Mouse (Mus musculus) forebrain, postnatal 0 days (tissue): Measurements from ENCODE around the gene Osbpl6. TPM values are rescaled to one million over a fixed set of nuclear protein-coding genes. Genes with fewer than 3 reads are reported as not detected.
A peak's percentile ranks its signal among the peaks of the same experiment; 100 is the strongest.

Source experiments
- ATAC-seq: fragments of 200-750 bp; cut with Nextera tagmentation; 2 replicates; pipeline ENCODE4 v1.8.0; 2017; ENCODE audit warnings: mild to moderate bottlenecking, moderate library complexity
- DNase-seq: peaks from one replicate; pipeline ENCODE4 v3.0.0-alpha.2; 2015
- H3K27ac ChIP-seq: fragments of 300-500 bp; sonication (generic); 2 replicates; pipeline ENCODE4 v1.5.1; 2014; ENCODE audit warnings: low read depth, mild to moderate bottlenecking, antibody characterized with exemption, low read length, moderate library complexity, mixed read lengths
- H3K27me3 ChIP-seq: fragments of 300-500 bp; sonication (generic); 2 replicates; pipeline ENCODE4 v1.6.1; 2014; ENCODE audit warnings: mild to moderate bottlenecking, low read length, mixed read lengths; ENCODE audit not compliant: insufficient read depth
- H3K36me3 ChIP-seq: fragments of 300-500 bp; sonication (generic); 2 replicates; pipeline ENCODE4 v1.6.1; 2014; ENCODE audit warnings: mild to moderate bottlenecking, moderate library complexity; ENCODE audit not compliant: insufficient read depth
- H3K4me1 ChIP-seq: fragments of 300-500 bp; sonication (generic); 2 replicates; pipeline ENCODE4 v1.6.1; 2014; ENCODE audit warnings: antibody characterized with exemption; ENCODE audit not compliant: insufficient read depth
- H3K4me2 ChIP-seq: fragments of 300-500 bp; sonication (generic); 2 replicates; pipeline ENCODE4 v1.6.1; 2014; ENCODE audit warnings: low read depth, mild to moderate bottlenecking, moderate library complexity
- H3K4me3 ChIP-seq: fragments of 300-500 bp; sonication (generic); 2 replicates; pipeline ENCODE4 v1.5.1; 2014; ENCODE audit warnings: low read depth, low read length, mixed read lengths
- H3K9ac ChIP-seq: fragments of 300-500 bp; sonication (generic); 2 replicates; pipeline ENCODE4 v1.6.1; 2014; ENCODE audit warnings: mild to moderate bottlenecking
- H3K9me3 ChIP-seq: fragments of 300-500 bp; sonication (generic); 2 replicates; pipeline ENCODE4 v1.6.1; 2016; ENCODE audit warnings: low read length
- CTCF ChIP-seq: sonication (generic); IDR thresholded peaks from 2 replicates; pipeline ENCODE4 v1.5.1; 2016; ENCODE audit warnings: antibody characterized with exemption, control low read depth, low read depth
- WGBS: fragments of 180-500 bp; shearing (Covaris S2); extraction: QIAGEN DNeasy Blood & Tissue Kit; methylation state at CpG from one replicate; pipeline ENCODE4 v1.1.7; 2014; 5-methylcytosine and 5-hydroxymethylcytosine counted together
- polyA plus RNA-seq: library from polyadenylated mRNA; unstranded; fragments of >200 nt; fragmentation: Nextera tagmentation; extraction: Ambion mirVana; gene quantifications from 2 replicates; pipeline ENCODE4 v1.2.1, GENCODE M21; 2015
- total RNA-seq: library from RNA; depleted of rRNA; stranded (reverse); fragments of >200 nt; gene quantifications from 2 replicates; pipeline ENCODE4 v1.2.3, GENCODE M21; 2014

Osbpl6 gene
- total and polyA plus RNA-seq, 2 experiments from 2014 or later = 17.1 to 19.5 TPM

DNA sequence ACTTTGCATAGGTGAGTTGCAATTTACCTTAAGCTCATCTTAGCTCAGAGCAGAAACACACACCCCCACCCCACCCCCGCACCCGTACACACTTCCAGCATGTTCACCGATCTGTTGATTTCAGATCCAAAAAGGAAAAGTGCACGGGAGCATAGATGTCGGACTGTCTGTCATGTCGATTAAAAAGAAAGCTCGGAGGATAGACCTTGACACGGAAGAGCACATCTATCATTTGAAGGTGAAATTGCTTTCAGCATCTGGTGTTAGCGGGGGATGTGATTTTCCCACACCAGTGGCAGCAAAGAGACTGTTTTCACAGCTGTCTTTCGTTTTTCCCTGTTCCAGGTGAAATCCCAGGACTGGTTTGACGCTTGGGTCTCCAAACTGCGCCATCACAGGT is 143.0 kb downstream of the Osbpl6 start:
- Histone ChIP-seq H3K4me2 (no peak overlapping the region), H3K9ac (no peak overlapping the region), H3K4me3 (no peak overlapping the region), H3K36me3 (peaks cover 14% of the 10 kb centered on the region), H3K27me3 (no peaks in the 10 kb centered on the region), H3K27ac (no peak overlapping the region), H3K9me3 (no peaks in the 10 kb centered on the region), H3K4me1 (no peaks in the 10 kb centered on the region)
- no peak for ATAC-seq
- no peak for TF ChIP-seq CTCF
- DNase-seq = no peak
- 87% methylated on average over 12 of the region's 12 CpGs for WGBS

DNA sequence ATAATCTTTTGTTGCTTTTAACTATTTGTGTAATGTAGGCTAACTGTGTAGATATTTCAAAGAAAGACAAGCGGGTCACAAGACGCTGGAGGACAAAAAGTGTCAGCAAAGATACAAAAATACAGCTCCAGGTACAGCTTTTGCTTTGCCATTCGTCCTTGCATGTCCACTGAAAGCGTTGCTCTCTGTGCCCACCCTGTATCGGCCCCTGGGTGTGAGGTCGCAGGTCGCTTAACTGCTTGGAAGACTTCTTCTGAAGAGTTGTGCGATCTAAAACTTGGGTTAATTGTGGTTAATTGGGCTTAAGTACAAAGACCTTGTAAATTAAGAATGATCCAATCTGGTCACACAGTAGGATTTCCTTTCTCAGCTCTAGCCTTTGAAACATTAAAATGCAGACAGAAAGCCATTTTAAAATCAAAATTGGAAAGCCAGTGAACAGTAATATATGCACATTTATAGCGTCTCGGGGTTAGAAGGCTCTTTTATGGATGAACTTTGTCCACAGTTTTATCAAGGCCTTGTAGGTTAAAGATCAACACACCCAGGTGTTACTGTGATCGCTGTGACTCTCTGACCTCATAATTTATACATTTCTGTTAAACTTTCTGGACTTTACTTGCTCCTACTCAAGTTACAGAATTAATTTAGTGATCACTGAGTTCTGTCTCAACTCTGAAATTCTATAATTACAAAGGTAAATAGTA is 149.7 kb downstream of the Osbpl6 start:
- no peak overlapping the region for H3K27ac ChIP-seq
- no peak overlapping the region for H3K4me2 ChIP-seq
- no peak overlapping the region for H3K4me3 ChIP-seq
- ATAC-seq (no peak), DNase-seq (no peak)
- H3K4me1 ChIP-seq = no peaks in the 10 kb centered on the region
- TF ChIP-seq CTCF = no peak
- no peaks in the 10 kb centered on the region for H3K9me3 ChIP-seq
- no peak overlapping the region for H3K9ac ChIP-seq
- peaks cover 27% of the 10 kb centered on the region for H3K36me3 ChIP-seq
- H3K27me3 ChIP-seq = no peaks in the 10 kb centered on the region
- 62% methylated on average over 11 of the region's 11 CpGs for whole genome bisulfite sequencing

DNA sequence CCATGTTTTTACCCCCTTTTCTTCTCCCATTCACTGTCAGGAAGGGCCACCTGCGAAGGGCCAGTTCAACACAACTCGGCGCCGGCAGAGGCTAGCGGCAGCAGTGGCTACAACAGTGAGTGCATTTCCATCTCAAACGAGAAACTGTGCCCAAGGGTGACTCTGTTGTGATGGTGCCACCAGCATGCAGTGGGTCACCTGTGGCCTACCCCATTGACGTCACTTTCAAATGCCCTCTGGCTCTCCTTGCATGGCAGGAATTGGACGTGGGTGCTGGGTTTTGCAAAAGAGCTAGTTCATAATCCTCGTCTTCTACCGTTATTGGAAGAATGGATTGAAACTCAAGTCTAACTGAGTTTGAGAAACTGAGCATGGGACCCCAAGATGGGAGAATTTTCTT is 153.8 kb downstream of the Osbpl6 start:
- Histone ChIP-seq H3K27me3 (no peaks in the 10 kb centered on the region), H3K9me3 (no peaks in the 10 kb centered on the region), H3K27ac (no peak overlapping the region), H3K36me3 (peaks cover 9% of the 10 kb centered on the region; the same call in 1 of the 2 replicates), H3K4me1 (no peaks in the 10 kb centered on the region), H3K4me2 (no peak overlapping the region), H3K9ac (no peak overlapping the region), H3K4me3 (no peak overlapping the region)
- ATAC-seq (no peak), DNase-seq (no peak)
- WGBS = 92% methylated on average over 10 of the region's 10 CpGs
- no peak for TF ChIP-seq CTCF

DNA sequence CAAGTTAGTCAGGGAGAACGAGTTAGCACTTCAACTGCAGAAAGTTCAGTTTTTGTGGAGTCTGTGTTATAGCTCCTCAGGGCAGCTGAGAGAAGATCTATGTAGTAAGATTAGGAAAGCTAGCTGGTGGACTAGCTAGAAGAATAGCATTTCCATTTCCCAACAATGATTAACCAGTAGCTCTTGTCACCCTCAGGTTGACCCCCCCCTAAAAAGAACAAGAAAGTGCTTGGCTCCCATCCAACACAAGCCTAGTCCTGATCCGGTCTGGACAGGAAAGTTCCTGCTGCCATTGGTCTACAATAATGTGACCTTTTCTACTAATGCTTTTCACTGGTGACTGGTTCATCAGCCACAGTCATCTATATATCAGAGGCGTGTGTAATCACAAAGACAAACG is 157.6 kb downstream of the Osbpl6 start:
- Histone ChIP-seq H3K4me3 (no peak overlapping the region), H3K27ac (no peak overlapping the region), H3K4me2 (no peak overlapping the region), H3K9me3 (no peaks in the 10 kb centered on the region), H3K27me3 (no peaks in the 10 kb centered on the region), H3K9ac (no peak overlapping the region), H3K36me3 (peaks cover 7% of the 10 kb centered on the region; the same call in 1 of the 2 replicates), H3K4me1 (no peaks in the 10 kb centered on the region)
- ATAC-seq = no peak
- WGBS = 75% methylated on average over 4 of the region's 4 CpGs
- no peak for DNase-seq
- no peak for TF ChIP-seq CTCF

DNA sequence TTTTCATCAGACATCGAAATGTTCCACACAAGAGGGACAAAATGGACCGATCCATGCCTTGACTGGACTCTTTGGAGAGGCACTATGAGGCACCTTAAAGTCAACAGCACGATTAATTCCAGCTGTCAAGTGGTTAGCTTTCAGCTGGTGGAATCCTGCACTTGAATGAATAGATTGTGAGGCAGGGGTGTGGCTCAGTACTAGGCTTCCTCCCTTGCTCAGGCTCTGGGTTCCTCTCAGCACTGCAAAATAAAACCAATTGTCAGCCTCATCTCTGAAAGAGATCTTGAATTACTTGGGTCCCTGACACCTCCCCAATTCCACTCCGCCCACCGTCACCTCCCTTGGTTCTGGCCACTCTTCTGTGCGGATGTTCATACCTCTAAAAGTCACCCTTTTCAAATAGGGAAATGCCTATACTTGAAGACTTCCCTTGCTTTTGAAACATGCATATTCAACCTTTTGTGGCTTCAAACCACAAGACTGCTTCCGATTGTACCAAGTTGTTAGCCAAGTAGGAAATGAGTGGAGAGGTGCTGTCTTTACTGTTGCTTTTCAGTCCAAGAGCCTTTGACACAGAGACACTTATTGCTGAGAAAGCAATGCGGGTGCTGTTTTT is 160.7 kb downstream of the Osbpl6 start:
- WGBS = 86% methylated on average over 8 of the region's 8 CpGs
- H3K4me1 ChIP-seq = no peaks in the 10 kb centered on the region
- no peaks in the 10 kb centered on the region for H3K9me3 ChIP-seq
- H3K4me3 ChIP-seq = no peak overlapping the region
- H3K4me2 ChIP-seq = no peak overlapping the region
- no peak for TF ChIP-seq CTCF
- no peak overlapping the region for H3K27ac ChIP-seq
- ATAC-seq (no peak), DNase-seq (no peak)
- peaks cover 3% of the 10 kb centered on the region; the same call in 1 of the 2 replicates for H3K36me3 ChIP-seq
- no peak overlapping the region for H3K9ac ChIP-seq
- no peaks in the 10 kb centered on the region for H3K27me3 ChIP-seq

DNA sequence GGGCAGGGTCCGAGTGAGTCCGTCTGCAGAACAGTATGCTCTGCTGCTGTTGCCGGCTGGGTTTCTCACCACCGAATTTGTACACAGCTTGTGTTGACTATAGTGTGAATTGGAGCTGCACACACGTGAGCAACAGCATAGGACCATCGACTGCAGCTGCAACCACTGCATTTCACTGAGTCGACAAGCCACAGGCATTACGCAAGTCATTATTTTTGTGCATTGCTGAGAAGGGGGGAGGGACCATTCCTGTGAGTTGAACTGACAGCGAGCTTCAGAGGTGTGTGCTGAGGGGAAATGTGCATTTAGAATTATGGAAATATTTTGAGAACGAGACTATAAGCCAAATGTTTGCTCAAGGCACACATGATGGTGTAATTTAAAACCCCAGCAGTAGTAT is 165.2 kb downstream of the Osbpl6 start:
- no peaks in the 10 kb centered on the region for H3K4me1 ChIP-seq
- H3K9ac ChIP-seq = no peak overlapping the region
- H3K9me3 ChIP-seq = no peaks in the 10 kb centered on the region
- DNase-seq (no peak), ATAC-seq (peak; percentile 53; the same call in 1 of the 2 replicates)
- no peak overlapping the region for H3K27ac ChIP-seq
- no peaks in the 10 kb centered on the region for H3K27me3 ChIP-seq
- no peak overlapping the region for H3K4me2 ChIP-seq
- H3K4me3 ChIP-seq = no peak overlapping the region
- TF ChIP-seq CTCF = no peak
- no peaks in the 10 kb centered on the region for H3K36me3 ChIP-seq
- 60% methylated on average over 10 of the region's 10 CpGs for WGBS

DNA sequence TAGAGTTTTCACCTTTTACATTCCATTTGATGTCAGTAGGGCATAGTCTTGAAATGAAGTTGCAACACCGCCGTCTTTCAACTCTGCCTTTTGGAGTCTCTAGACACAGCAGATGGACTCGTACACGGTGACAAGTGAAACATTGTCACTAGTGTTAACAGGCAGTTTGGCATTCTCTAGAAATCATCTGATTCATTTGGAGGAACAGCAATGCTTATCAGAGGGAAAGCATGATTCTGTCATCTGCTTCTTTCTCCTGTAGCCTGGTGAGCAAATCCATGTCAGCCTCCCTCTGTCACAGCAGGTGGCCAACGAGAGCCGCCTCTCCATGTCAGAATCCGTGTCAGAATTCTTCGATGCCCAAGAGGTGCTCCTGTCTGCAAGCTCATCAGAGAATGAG is 172.6 kb downstream of the Osbpl6 start:
- 48% methylated on average over 8 of the region's 8 CpGs for WGBS

More for the DNA sequence above, 172.6 kb downstream of the Osbpl6 start:
- Histone ChIP-seq H3K9ac (no peak overlapping the region), H3K27me3 (no peaks in the 10 kb centered on the region), H3K4me3 (no peak overlapping the region), H3K9me3 (no peaks in the 10 kb centered on the region), H3K4me2 (no peak overlapping the region), H3K36me3 (peaks cover 4% of the 10 kb centered on the region; the same call in 1 of the 2 replicates), H3K4me1 (no peaks in the 10 kb centered on the region), H3K27ac (peak overlapping the region; percentile 29; the same call in 1 of the 2 replicates)
- DNase-seq (peak; percentile 59), ATAC-seq (peak; percentile 96)
- no peak for TF ChIP-seq CTCF
